Mouse (Mus musculus) MN1 (cell line): ENCODE results near the gene RPS10-NUDT3.
A peak's percentile ranks its signal among the peaks of the same experiment; 100 is the strongest.

Experiments used
- DNase-seq: peaks from one replicate; pipeline ENCODE4 v3.0.0-alpha.2; 2016; ENCODE audit warnings: low spot score

Gene RPS10-NUDT3

DNA sequence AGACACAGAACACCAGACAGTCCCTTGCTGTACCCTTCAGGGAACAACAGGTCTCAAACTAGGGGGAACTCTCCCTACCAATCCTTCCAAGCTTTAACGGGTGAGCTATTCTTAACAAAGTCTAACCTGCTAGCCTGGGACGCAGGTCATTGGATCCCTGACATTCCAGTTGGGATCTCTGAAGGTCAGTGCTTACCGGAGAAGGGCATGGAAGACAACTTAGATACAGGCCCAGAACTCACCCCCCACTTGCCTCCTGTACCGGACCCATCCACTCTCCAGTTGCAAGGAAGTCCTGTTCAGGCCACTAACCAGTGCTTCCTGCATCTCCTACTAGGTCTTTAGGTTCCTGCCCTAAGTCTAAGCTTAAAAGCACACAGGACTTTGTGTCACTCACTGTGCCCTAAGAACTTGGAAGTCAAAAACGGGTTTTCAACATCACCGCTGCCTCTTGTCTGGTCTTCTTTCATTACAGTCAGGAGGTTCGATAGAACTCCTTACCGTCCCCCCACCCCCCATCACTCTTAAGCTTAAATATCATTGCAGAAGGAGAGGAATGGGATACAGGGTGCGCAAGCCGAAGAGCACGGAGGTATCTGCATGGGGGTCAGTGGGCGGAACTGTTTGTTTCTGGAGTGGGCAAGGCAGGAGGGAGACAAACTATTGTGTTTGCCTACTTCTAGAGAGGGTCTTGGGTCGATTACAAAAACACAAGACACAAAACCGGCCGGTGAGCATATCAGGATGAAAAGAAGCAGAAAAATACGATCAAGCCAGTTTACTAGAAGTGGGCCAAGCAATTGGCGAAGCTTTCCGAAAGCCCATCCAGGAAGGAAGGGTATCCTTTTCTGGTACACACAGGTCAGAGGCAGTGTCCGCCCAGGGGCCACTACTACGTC, 80.7 kb downstream of the RPS10-NUDT3 start:
- no peak for DNase-seq

- DNase-seq = no peak
Observed at GRCm38 (mm10) chr17:27552215-27553201, 82.5 kb downstream of the RPS10-NUDT3 start.

DNA sequence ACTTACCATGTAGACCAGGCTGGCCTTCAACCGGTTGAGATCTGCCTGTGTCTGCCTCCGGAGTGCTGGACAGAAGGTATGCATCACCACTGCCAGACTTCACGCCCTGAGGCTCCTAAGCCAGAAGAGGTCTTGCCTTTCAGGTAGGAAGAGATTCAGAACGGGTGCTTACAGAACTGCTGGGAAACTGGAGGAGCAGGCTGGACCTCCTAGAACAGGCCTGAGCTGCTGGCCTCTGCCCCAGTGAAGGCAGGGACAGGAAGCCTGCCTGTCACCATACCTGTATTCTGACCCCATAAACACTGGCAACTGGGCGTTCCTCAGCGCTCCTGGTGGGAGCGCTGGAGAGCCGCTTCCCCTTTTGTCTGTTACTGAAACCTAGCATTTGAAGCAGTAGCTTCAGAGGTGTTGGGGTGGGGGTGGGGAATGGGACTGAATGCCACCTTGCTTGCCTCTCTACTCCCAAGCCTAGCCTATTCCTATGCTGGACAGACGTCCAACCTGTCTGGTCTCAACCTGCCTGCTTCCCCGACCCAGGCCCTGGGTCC, 83.6 kb downstream of the RPS10-NUDT3 start:
- DNase-seq = no peak

DNA sequence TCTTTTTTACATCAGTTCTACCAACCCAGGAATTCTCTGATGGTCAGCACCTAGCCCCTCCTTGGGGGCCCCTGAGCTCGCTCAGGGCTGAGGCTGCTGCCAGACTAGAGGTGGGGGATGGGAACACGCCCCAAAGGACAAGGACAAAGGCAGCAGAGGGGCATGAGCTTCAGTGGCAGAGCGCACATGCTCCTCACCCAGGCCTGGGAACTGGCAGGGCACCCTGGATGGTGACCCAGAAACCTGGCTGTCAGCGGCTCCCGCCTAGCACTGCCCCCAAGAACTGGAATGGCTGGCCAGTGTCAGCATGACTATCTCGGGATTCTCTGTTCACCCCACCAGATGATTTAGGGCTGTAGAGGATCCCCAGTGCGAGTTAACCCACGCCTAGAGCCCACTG, 85.8 kb downstream of the RPS10-NUDT3 start:
- no peak for DNase-seq

GRCm38 (mm10) chr17:27547253-27547868, 87.7 kb downstream of the RPS10-NUDT3 start:
- peak; percentile 73 for DNase-seq

DNA sequence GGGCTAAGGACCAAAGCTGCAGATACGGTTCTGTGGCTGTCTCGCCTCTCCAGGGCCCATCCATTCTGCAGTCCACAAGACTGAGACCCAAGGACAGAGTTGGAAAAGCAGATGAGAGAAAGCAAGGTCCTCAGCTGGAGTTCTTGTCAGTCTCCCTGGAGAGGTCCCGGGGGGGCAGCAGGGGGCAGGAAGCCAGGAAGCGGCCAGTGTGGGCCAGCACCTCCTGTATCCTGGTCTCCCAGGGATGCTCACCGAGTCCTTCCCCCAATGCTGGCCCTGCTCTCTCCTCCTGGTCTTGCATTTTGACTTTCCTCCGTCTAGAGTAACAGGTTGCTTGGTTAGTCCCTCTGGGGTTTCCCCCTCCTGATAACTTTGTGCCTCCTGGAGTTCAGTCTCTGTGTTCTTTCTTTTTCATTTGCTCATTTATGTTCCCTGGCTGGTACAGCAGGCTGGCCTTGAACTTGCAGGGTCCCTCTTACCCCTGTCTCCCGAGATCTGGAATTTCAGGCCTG, 88.4 kb downstream of the RPS10-NUDT3 start:
- DNase-seq = no peak

GRCm38 (mm10) chr17:27545991-27546390, 89.0 kb downstream of the RPS10-NUDT3 start:
- DNase-seq = peak; percentile 6

GRCm38 (mm10) chr17:27544551-27544950, 90.5 kb downstream of the RPS10-NUDT3 start:
- DNase-seq = no peak

DNA sequence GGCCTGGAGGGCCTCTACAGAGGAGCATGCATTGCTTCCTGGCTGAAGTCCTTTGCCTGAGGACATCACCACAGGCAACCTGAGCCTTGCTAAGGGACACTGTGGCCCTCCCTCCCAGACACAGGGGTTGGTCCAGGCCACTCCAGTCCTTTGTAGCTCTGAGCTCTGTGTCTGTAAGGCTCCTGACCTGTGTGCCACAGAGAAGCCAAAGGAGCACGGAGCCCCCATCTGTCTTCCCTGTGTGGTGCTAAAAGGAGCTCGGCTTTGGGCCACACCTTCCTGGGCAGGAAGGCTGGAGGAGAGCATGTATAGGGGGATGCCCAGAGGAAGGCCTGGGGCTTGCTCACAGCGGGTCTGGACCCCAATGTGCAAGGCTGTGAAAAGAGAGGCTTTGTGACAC, 93.0 kb downstream of the RPS10-NUDT3 start:
- no peak for DNase-seq

GRCm38 (mm10) chr17:27541261-27541660, 93.8 kb downstream of the RPS10-NUDT3 start:
- DNase-seq = no peak

GRCm38 (mm10) chr17:27534718-27535117, 100.3 kb downstream of the RPS10-NUDT3 start:
- DNase-seq = peak; percentile 91

GRCm38 (mm10) chr17:27533354-27533753, 101.7 kb downstream of the RPS10-NUDT3 start:
- DNase-seq = no peak

GRCm38 (mm10) chr17:27532095-27532494, 102.9 kb downstream of the RPS10-NUDT3 start:
- DNase-seq = no peak
